Comparison of ENCODE assay signal across 18 mouse cellular contexts in genomic region chr6:54286813-54287212, GRCm38 (mm10). TPM values are rescaled to one million over a fixed set of nuclear protein-coding genes. Genes with fewer than 3 reads are reported as not detected.
"Had no signal": no experiment of that assay in that cellular context is flagged by ENCODE, and none has a peak within 500 bp of the region (broad histone marks: within the 10 kb centered on the region; RNA-seq: fewer than 3 reads in every experiment).

No protein-coding gene starts in this region.

- H3K4me3 ChIP-seq: lung, embryonic 15.5 days; megakaryocyte, embryonic 14.5 days; midbrain, embryonic 13.5 days; midbrain, embryonic 15.5 days; neural tube, embryonic 12.5 days; stomach, embryonic 15.5 days had no signal

- DNase-seq: lung, adult 2 months; lung, postnatal 14 days; lung, postnatal 36 days; right cerebral cortex, postnatal 14 days; thymus, adult 2 months; thymus, postnatal 25 days; thymus, postnatal 4 days had no signal

- H3K36me3 ChIP-seq: lung, embryonic 15.5 days; midbrain, embryonic 13.5 days; midbrain, embryonic 15.5 days; neural tube, embryonic 12.5 days; stomach, embryonic 15.5 days had no signal

- H3K4me1 ChIP-seq: midbrain, embryonic 13.5 days; midbrain, embryonic 15.5 days; neural tube, embryonic 12.5 days; stomach, embryonic 15.5 days had no signal

- H3K9ac ChIP-seq: lung, embryonic 15.5 days; midbrain, embryonic 13.5 days; midbrain, embryonic 15.5 days; neural tube, embryonic 12.5 days; stomach, embryonic 15.5 days had no signal

- H3K27me3 ChIP-seq: lung, embryonic 15.5 days; megakaryocyte, embryonic 14.5 days; midbrain, embryonic 13.5 days; midbrain, embryonic 15.5 days; neural tube, embryonic 12.5 days; stomach, embryonic 15.5 days had no signal

- ATAC-seq: lung, postnatal 0 days; midbrain, embryonic 13.5 days; midbrain, embryonic 15.5 days had no signal

- H3K27ac ChIP-seq: lung, embryonic 15.5 days; macrophage; midbrain, embryonic 13.5 days; midbrain, embryonic 15.5 days; neural tube, embryonic 12.5 days; stomach, embryonic 15.5 days; stomach, postnatal 0 days had no signal

- H3K4me2 ChIP-seq: lung, embryonic 15.5 days; midbrain, embryonic 11.5 days; midbrain, embryonic 13.5 days; midbrain, embryonic 15.5 days; neural tube, embryonic 12.5 days; stomach, embryonic 15.5 days had no signal

- H3K9me3 ChIP-seq: lung, embryonic 15.5 days; megakaryocyte, embryonic 14.5 days; midbrain, embryonic 13.5 days; midbrain, embryonic 15.5 days; neural tube, embryonic 12.5 days; stomach, embryonic 15.5 days had no signal

RNA-seq across cellular contexts. Expression of gene Prr15, which starts 38.8 kb away (rescaled TPM):
- total RNA-seq: monocyte, adult 5-6 weeks had no signal
